Mouse (Mus musculus) right cerebral cortex, postnatal 4 days (tissue): ENCODE measurements at regions not wholly inside any gene's neighbourhood (a gene's known extent, or its start where the extent isn't known, plus 50 kb on each side); places are given as distances from the start of the nearest gene placed in this dataset.

ENCODE experiments used
- DNase-seq: peaks from one replicate; pipeline ENCODE4 v3.0.0-alpha.2; 2022

GRCm38 (mm10) chr13:37715058-37715712, 63.0 kb upstream of the Rreb1 start:
- DNase-seq, result no peak

DNA sequence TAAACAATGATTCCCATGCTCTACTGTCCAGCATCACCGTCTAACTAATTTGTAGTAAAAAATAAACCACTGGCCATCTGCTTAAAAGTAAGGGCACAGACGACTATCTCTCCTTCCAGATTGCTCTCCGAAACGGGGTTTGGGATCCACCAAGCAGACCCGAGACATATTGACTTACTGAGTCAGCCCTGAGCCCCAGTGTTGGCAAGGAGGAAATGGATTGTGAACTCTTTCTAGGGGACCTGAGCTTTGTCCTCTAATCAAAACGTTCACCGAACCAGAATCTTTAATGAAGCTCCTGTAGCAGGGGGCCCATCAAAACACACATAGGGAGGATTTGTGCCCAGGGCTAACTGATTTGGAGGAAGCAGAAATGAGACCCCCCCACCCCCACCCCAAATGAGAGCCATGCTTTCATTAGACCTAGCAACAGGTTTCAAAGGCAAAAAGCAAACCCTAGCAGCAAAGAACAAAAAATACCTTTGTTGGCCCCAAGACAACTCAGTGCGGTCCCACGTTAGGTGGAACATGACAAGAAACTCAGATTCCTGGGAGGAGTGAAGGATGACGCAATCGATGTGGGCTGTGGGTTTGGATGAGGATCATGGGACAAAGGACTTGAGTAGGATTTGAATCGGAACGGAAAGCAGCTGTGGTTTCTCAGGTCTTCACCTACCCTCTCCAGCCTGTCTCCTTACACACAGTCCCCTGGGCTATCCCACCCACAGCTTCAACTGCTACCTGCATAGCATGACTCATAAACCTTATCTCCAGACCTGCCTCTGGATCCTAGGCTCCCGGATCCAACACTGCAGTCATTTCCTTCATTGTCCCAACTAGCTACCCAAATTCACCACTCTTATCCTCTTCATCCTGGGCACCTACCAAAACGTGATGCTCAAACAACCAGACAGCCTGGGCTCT, 62.2 kb upstream of the Rreb1 start:
- no peak for DNase-seq

- no peak for DNase-seq
Measured at GRCm38 (mm10) chr13:37717793-37718192, 60.4 kb upstream of the Rreb1 start.

- no peak for DNase-seq
Measured at GRCm38 (mm10) chr13:37718364-37718763, 59.8 kb upstream of the Rreb1 start.
